Mouse (Mus musculus) hindbrain, embryonic 14.5 days (tissue): ENCODE measurements around the gene Hpcal1. TPM values are rescaled to one million over a fixed set of nuclear protein-coding genes. Genes with fewer than 3 reads are reported as not detected.
"Not testable (repeated sequence)": the region's sequence is repeated elsewhere in the genome, so short reads cannot be mapped to it uniquely, and the experiment has no call there.

ENCODE experiments used
- ATAC-seq: fragments of 200-750 bp; cut with Nextera tagmentation; 2 replicates; pipeline ENCODE4 v1.8.0; 2017; ENCODE audit warnings: moderate number of reproducible peaks, mild to moderate bottlenecking, moderate TSS enrichment, moderate library complexity; ENCODE audit not compliant: low FRiP score
- DNase-seq: peaks from one replicate; pipeline ENCODE4 v3.0.0-alpha.2; 2015; ENCODE audit warnings: low spot score
- H3K27ac ChIP-seq: fragments of 300-500 bp; sonication (generic); 2 replicates; pipeline ENCODE4 v1.5.1; 2014; ENCODE audit warnings: mild to moderate bottlenecking, moderate library complexity
- H3K27me3 ChIP-seq: fragments of 300-500 bp; sonication (generic); 2 replicates; pipeline ENCODE4 v1.6.1; 2014; ENCODE audit warnings: mild to moderate bottlenecking, low read length, mixed read lengths; ENCODE audit not compliant: control insufficient read depth, insufficient read depth
- H3K36me3 ChIP-seq: fragments of 300-500 bp; sonication (generic); replicated peaks from 2 replicates; pipeline ENCODE4 v1.6.1; 2014; ENCODE audit not compliant: control insufficient read depth, insufficient read depth
- H3K4me1 ChIP-seq: fragments of 300-500 bp; sonication (generic); replicated peaks from 2 replicates; pipeline ENCODE4 v1.6.1; 2014; ENCODE audit warnings: antibody characterized with exemption, low read length, mixed read lengths; ENCODE audit not compliant: control insufficient read depth, insufficient read depth
- H3K4me2 ChIP-seq: fragments of 300-500 bp; sonication (generic); replicated peaks from 2 replicates; pipeline ENCODE4 v1.6.1; 2014; ENCODE audit warnings: mild to moderate bottlenecking, moderate library complexity
- H3K4me3 ChIP-seq: fragments of 300-500 bp; sonication (generic); replicated peaks from 2 replicates; pipeline ENCODE4 v1.5.1; 2014; ENCODE audit warnings: mild to moderate bottlenecking, low read length
- H3K9ac ChIP-seq: fragments of 300-500 bp; sonication (generic); 2 replicates; pipeline ENCODE4 v1.6.1; 2014
- H3K9me3 ChIP-seq: fragments of 300-500 bp; sonication (generic); 2 replicates; pipeline ENCODE4 v1.6.1; 2016; ENCODE audit warnings: low read length; ENCODE audit not compliant: control insufficient read depth
- WGBS: fragments of 180-500 bp; shearing (Covaris S2); extraction: QIAGEN DNeasy Blood & Tissue Kit; methylation state at CpG from one replicate; pipeline ENCODE4 v1.1.7; 2014; 5-methylcytosine and 5-hydroxymethylcytosine counted together
- polyA plus RNA-seq: library from polyadenylated mRNA; unstranded; fragments of >200 nt; fragmentation: Nextera tagmentation; extraction: Ambion mirVana; gene quantifications from 2 replicates; pipeline ENCODE4 v1.2.1, GENCODE M21; 2014

Hpcal1 gene
- polyA plus RNA-seq, 1 experiment from 2014 or later: 125 TPM

DNA sequence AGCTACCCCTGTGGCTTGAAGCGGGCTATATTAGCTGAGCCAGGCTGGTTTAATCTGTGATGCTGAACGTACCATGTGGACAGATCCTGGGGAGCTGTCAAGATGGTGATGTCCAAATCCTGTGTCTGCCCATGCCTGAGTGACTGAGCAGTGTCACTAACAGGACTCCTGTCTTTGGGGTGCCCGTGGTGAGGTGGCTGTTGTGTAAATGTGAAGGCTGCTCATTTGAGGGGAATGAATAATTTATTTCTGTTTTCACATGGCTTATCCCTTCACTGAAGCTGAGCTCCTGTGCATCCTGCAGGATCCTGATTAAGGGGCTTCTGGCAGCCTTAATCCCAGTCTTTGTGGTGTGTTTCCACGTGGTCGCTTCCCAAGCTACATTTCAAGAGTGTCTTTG, 62.2 kb downstream of the Hpcal1 start:
- peak; percentile 66 for ATAC-seq
- no peaks in the 10 kb centered on the region for H3K36me3 ChIP-seq
- peaks cover 25% of the 10 kb centered on the region for H3K4me1 ChIP-seq
- no peaks in the 10 kb centered on the region for H3K9me3 ChIP-seq
- H3K27ac ChIP-seq: peak overlapping the region; percentile 65
- 15% methylated on average over 5 of the region's 5 CpGs for WGBS
- H3K27me3 ChIP-seq: no peaks in the 10 kb centered on the region
- no peak overlapping the region for H3K4me2 ChIP-seq
- peak; percentile 34 for DNase-seq
- H3K4me3 ChIP-seq: no peak overlapping the region
- 0 out of 2 replicates have a peak overlapping the region, but pooled peaks have one; percentile 10 for H3K9ac ChIP-seq

DNA sequence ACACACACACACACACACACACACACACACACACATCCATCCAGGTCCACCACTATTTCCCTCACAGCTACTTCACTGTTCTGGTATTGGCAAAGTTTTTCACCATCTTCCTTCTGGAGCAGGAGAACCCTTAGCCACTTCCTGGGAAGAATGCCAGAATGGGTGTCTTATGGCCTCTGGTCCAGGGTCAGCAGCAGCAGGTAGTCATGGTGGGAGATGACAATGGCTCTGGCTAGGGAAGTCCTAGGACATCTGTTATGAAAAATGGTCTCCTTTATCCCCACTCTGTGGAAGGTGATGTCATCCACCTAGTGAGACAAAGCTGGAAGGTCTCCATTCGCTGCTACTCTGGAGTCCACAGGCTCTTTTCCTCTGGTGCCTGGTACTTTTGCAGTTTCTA, 64.1 kb downstream of the Hpcal1 start:
- Histone ChIP-seq H3K9ac (no peak overlapping the region), H3K9me3 (no peaks in the 10 kb centered on the region), H3K36me3 (no peaks in the 10 kb centered on the region), H3K4me1 (peaks cover 15% of the 10 kb centered on the region; the same call in 1 of the 2 replicates), H3K4me3 (no peak overlapping the region), H3K27me3 (no peaks in the 10 kb centered on the region), H3K27ac (no peak overlapping the region), H3K4me2 (no peak overlapping the region)
- ATAC-seq (no peak), DNase-seq (no peak)
- WGBS: 83% methylated on average over 1 of the region's 1 CpGs

DNA sequence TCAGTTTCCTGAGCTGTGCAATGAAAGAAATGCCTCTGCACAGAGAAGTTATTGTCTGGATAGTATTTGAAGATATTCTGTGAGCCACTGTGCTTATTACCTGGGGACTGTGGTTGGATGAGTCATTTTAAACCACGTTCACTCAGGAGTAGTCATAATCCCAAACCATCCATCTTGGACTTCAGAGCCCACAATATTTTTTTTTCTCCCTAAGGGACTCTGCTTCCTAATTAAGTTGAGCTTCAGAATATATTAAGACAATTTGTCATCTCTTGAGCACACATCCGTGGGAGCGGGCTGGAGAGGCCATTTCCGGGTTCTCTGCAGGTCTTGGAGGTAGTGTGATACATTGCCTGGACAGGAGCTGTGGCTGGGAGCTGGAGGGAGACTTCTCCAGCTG, 66.2 kb downstream of the Hpcal1 start:
- no peaks in the 10 kb centered on the region for H3K27me3 ChIP-seq
- 0 out of 2 replicates have a peak, but pooled peaks cover 6% of the 10 kb centered on the region for H3K9me3 ChIP-seq
- no peak overlapping the region for H3K27ac ChIP-seq
- H3K4me2 ChIP-seq: no peak overlapping the region
- DNase-seq: no peak
- no peak overlapping the region for H3K4me3 ChIP-seq
- ATAC-seq: no peak
- WGBS: 73% methylated on average over 4 of the region's 4 CpGs
- no peaks in the 10 kb centered on the region for H3K36me3 ChIP-seq
- H3K9ac ChIP-seq: no peak overlapping the region
- H3K4me1 ChIP-seq: peaks cover 10% of the 10 kb centered on the region; the same call in 1 of the 2 replicates

DNA sequence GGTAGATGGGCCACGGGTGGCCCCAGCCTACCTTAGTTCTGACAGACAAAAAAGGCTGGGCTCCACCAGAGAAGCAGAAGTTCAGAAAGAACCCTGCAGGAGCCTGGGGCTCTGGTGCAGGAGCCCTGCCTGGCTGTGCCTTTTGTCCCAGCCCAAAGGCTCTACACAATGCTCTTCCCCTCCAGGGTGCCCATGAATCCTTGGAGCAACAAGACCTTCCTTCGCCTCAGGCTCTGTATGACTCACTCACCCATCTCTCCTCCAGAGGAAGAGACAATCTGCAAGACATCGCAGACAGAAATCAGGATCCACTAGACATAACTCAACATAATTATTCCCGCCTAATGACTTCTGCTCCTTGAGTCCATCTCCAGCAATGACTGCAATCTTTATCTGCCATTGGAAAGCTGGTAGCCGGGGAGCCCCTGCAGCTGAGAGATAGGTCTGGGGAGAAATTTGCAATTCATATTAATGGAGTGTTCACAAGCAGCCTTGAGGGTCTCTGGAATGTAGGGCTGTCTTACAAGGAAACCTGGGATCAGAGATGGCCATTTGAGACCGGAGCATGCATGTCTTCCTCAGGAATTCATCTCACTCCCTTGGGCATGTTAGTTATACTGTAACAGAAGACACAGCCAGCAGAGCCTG, 71.8 kb downstream of the Hpcal1 start:
- 0 out of 2 replicates have a peak, but pooled peaks cover 6% of the 10 kb centered on the region for H3K9me3 ChIP-seq
- H3K9ac ChIP-seq: no peak overlapping the region
- WGBS: 43% methylated on average over 6 of the region's 6 CpGs
- H3K36me3 ChIP-seq: no peaks in the 10 kb centered on the region
- H3K27me3 ChIP-seq: no peaks in the 10 kb centered on the region
- DNase-seq (no peak), ATAC-seq (no peak)
- H3K4me1 ChIP-seq: peaks cover 10% of the 10 kb centered on the region; the same call in 1 of the 2 replicates
- 0 out of 2 replicates have a peak overlapping the region, but pooled peaks have one; percentile 21 for H3K27ac ChIP-seq
- no peak overlapping the region for H3K4me3 ChIP-seq
- H3K4me2 ChIP-seq: no peak overlapping the region

DNA sequence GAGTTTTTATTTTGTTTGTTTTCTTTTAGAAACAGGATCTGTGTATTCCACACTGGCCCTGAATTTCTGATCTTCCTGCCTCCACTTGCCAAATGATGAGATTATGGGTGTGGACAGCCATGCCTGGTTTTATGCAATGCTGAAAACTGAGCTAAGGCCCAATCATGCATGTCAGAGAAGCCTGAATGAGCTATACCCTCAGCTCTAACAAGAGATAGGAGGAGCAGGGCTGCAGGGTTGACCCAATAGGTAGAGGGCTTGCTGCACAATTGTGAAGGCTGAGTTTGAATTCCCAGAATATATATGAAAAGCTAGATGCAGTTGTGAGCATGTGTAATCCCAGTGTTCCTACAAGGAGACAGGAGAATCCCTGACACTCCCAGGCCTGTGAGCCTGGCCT, 72.4 kb downstream of the Hpcal1 start:
- Histone ChIP-seq H3K27ac (0 out of 2 replicates have a peak overlapping the region, but pooled peaks have one; percentile 59), H3K9ac (no peak overlapping the region; the same call in 1 of the 2 replicates), H3K27me3 (no peaks in the 10 kb centered on the region), H3K36me3 (no peaks in the 10 kb centered on the region), H3K4me3 (no peak overlapping the region), H3K9me3 (0 out of 2 replicates have a peak, but pooled peaks cover 6% of the 10 kb centered on the region), H3K4me2 (no peak overlapping the region), H3K4me1 (peaks cover 10% of the 10 kb centered on the region; the same call in 1 of the 2 replicates)
- DNase-seq (no peak), ATAC-seq (no peak)

DNA sequence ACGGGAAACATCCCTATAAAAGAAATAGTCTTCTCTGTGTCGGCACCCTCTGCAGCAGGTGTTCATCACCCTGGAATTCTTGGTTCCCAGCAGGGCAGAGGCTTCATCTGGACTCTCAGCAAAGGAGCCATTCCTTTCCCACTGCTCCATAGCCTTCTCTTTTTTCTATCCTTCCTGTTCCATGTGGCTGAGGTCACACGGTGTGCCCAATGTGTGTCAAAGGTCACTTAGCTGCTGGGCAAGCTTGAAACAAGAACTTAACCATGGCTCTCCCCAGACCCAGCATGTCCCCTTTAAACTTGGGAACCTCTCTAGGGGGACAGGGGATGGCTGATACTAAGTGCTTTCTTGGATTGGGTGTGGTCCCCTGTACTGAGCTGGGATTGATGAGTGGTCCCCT, 73.3 kb downstream of the Hpcal1 start:
- no peak overlapping the region for H3K4me3 ChIP-seq
- no peak overlapping the region for H3K27ac ChIP-seq
- DNase-seq (no peak), ATAC-seq (no peak)
- no peaks in the 10 kb centered on the region for H3K36me3 ChIP-seq
- H3K9ac ChIP-seq: no peak overlapping the region
- H3K4me1 ChIP-seq: peaks cover 10% of the 10 kb centered on the region; the same call in 1 of the 2 replicates
- 78% methylated on average over 3 of the region's 3 CpGs for WGBS
- no peak overlapping the region for H3K4me2 ChIP-seq
- H3K27me3 ChIP-seq: no peaks in the 10 kb centered on the region
- H3K9me3 ChIP-seq: 0 out of 2 replicates have a peak, but pooled peaks cover 6% of the 10 kb centered on the region

DNA sequence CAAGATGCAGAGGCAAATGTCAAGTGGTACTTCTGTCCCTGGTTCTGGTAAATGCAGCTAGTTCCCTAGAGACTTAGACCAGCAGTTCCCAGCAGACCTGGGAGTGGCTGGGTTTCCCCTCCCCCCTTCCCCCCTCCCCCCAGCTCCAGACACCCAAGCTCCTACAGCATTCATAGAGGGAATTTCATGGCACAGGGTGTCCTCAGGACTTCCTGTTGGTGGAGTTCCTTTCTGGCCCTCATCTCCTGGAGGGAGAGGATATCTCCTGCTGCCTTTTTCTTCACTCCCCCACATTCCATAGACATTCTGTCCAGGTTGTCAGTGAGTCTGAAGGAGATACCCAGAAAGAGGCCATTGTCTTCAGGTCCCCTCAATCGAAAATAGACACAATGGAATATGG, 76.9 kb downstream of the Hpcal1 start:
- H3K4me2 ChIP-seq, H3K9me3 ChIP-seq, ATAC-seq, H3K9ac ChIP-seq, DNase-seq, H3K4me3 ChIP-seq, H3K4me1 ChIP-seq, H3K27ac ChIP-seq, H3K36me3 ChIP-seq, H3K27me3 ChIP-seq: not testable (repeated sequence)
- WGBS: 68% methylated on average over 1 of the region's 1 CpGs

DNA sequence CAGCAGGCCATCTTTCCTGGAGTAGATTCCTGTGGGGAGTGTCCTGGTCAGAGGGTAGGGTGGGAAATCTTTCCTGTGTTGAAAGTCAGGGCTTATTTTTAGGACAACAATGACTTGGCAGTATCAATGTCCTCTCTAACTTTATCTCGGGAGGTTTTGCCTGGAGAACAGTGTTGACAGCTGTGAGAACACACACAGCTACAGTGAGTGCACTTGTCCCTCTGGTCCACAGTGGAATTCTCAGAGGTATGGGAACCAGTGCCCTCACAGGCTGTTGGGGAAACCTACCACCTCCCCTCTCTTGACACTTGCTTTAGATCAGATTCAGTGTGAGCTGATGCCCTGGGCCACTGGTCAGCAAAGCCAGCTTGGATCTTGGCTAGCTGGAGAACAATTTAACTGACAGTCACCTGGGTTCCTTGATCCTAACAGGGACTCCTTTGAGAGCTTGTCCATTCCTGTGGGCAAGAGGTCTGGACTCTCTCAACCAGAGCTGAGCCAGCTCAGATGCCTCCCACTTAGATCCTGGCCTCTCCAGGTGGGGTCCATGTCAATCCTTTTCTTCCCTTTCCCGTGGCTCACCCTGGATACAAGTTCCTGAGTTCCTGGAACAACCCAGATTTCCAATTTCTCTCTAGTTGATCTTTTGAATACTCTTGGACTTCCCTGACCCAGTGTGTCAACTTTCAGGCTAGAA, 79.0 kb downstream of the Hpcal1 start:
- DNase-seq (no peak), ATAC-seq (no peak)
- Histone ChIP-seq H3K4me2 (no peak overlapping the region), H3K27ac (no peak overlapping the region), H3K9me3 (no peaks in the 10 kb centered on the region), H3K27me3 (no peaks in the 10 kb centered on the region), H3K9ac (no peak overlapping the region), H3K4me3 (no peak overlapping the region), H3K4me1 (no peaks in the 10 kb centered on the region), H3K36me3 (no peaks in the 10 kb centered on the region)
- 72% methylated on average over 2 of the region's 2 CpGs for WGBS

DNA sequence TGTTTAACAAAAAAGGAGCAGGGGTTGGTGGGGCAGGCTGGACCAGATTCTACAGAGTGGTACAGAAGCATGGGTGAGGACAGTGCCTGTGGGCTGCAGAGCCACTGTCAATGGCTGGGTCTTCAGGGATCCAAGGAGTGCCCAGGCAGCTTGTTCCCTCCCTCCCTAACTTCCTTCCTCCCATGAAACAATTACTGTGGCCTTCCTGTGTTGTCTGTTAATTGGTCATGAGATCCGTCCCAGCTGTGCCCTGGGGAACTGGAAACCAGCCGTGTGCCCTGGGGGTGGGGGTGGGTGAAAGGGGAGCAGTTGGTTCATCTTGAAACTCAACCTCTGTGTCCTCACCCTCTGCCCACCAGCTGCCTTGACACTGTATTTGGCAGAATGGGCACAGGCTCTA, 79.9 kb downstream of the Hpcal1 start:
- ATAC-seq (no peak), DNase-seq (no peak)
- no peaks in the 10 kb centered on the region for H3K27me3 ChIP-seq
- H3K9me3 ChIP-seq: no peaks in the 10 kb centered on the region
- no peak overlapping the region for H3K4me2 ChIP-seq
- no peak overlapping the region for H3K9ac ChIP-seq
- H3K4me1 ChIP-seq: no peaks in the 10 kb centered on the region
- no peaks in the 10 kb centered on the region for H3K36me3 ChIP-seq
- H3K27ac ChIP-seq: no peak overlapping the region
- H3K4me3 ChIP-seq: no peak overlapping the region
- 45% methylated on average over 2 of the region's 2 CpGs for WGBS
